Comparison of ENCODE assay signal across 7 mouse cellular contexts in the genomic region with DNA sequence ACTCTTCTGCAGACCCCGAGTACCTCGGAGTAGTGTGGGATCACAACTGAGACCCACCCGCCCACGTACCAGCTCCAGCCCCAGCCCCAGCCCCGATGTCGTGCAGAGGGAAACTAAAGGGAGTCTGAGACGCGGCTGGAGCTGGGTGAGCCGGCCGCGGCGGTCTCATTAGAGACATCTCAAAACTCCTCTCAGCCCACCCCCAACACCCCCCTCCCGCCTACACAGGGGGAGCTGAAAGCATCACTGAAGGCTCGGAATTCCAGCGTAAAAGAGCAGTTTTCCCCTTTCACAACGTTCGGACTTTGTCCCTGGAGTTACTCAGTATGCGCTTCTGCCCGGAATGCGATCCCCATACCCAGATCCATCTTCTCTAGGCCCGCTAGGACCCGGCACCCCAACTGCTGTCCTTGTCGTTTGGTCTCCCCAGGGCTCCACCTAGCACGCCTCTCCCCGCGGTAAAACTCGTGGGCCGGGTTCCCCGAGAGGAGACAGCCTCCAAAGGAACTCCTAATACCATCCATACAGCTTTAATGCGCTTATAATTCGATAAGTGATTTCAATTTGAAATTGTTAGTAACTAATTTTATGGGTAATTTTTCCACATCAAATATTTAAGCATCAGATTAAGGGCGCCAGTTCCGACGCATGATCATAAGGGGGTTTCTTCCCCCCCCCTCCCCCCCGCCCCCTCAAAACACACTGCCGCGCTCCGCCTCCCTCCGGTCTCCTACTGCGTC.
DNase-seq lines count a peak whose midpoint lies in the region; ATAC-seq and TF ChIP-seq lines count a peak whose summit lies in the region.

No protein-coding gene starts in this region.

- peaks cover 39% of the 10 kb centered on the region for H3K4me1 ChIP-seq in forebrain, embryonic 15.5 days
- peaks cover 4% of the 10 kb centered on the region for H3K4me1 ChIP-seq in lung, postnatal 0 days (ENCODE audit: insufficient read depth, low read depth, low read length)
- no peaks in the 10 kb centered on the region; the same call in 1 of the 2 replicates for H3K4me1 ChIP-seq in small intestine, adult 2 months (ENCODE audit: control insufficient read depth, insufficient read depth, insufficient read length, low read length)

- H3K27ac ChIP-seq in forebrain, embryonic 15.5 days (replicated peaks), result no peak overlapping the region
- peak overlapping the region; percentile 90 for H3K27ac ChIP-seq in lung, postnatal 0 days (ENCODE audit: low read length)
- H3K27ac ChIP-seq in small intestine, adult 2 months (ENCODE audit: insufficient read depth, low read depth, low read length), result peak overlapping the region; percentile 59

- TF ChIP-seq EP300 in lung, postnatal 0 days (IDR thresholded peaks at IDR 0.05), result no peak

- under 1% methylated on average over 36 of the region's 40 CpGs for WGBS in forebrain, embryonic 15.5 days
- WGBS in lung, postnatal 0 days, result under 1% methylated on average over 38 of the region's 40 CpGs
- 3% methylated on average over 40 of the region's 40 CpGs for WGBS in small intestine, adult 2 months

- no peak for TF ChIP-seq CTCF in lung, postnatal 0 days (IDR thresholded peaks at IDR 0.05)
- peak; percentile 36; the same call in 1 of the 2 replicates for TF ChIP-seq CTCF in small intestine, adult 2 months (IDR thresholded peaks at IDR 0.05; ENCODE audit: extremely low read depth, insufficient read length, insufficient replicate concordance, low read depth, low read length)

- no peak for TF ChIP-seq POLR2A in small intestine, adult 2 months (IDR thresholded peaks at IDR 0.05; ENCODE audit: low read depth, low read length)

- H3K4me3 ChIP-seq in forebrain, embryonic 15.5 days, result peak overlapping the region; percentile 50
- peak overlapping the region; percentile 47 for H3K4me3 ChIP-seq in lung, postnatal 0 days (ENCODE audit: low read depth, low read length)
- H3K4me3 ChIP-seq in small intestine, adult 2 months (ENCODE audit: low read depth, low read length), result peak overlapping the region; percentile 56

- peak overlapping the region; percentile 76 for H3K4me2 ChIP-seq in forebrain, embryonic 15.5 days (replicated peaks)
- H3K4me2 ChIP-seq in lung, postnatal 0 days (replicated peaks; ENCODE audit: low read depth, low read length), result peak overlapping the region; percentile 70

- peak; percentile 49 for DNase-seq in urinary bladder, postnatal 14 days (ENCODE audit: low spot score)
- DNase-seq in urinary bladder, adult 18-20 months (ENCODE audit: low spot score in 2 of 2), result no peak
- peak; percentile 74 for DNase-seq in cerebellum, adult 11-12 months
- peak; percentile 29 for DNase-seq in kidney, adult 9 months
- peak; percentile 55 for DNase-seq in lung, postnatal 0 days (ENCODE audit: low spot score)

- no peaks in the 10 kb centered on the region for H3K36me3 ChIP-seq in forebrain, embryonic 15.5 days
- no peaks in the 10 kb centered on the region for H3K36me3 ChIP-seq in lung, postnatal 0 days (ENCODE audit: insufficient read depth, low read length)
- H3K36me3 ChIP-seq in small intestine, adult 2 months (ENCODE audit: control insufficient read depth, insufficient read depth, low read length), result no peaks in the 10 kb centered on the region

- H3K9me3 ChIP-seq in forebrain, embryonic 15.5 days, result no peaks in the 10 kb centered on the region
- H3K9me3 ChIP-seq in lung, postnatal 0 days (ENCODE audit: low read length), result no peaks in the 10 kb centered on the region

- peaks cover 37% of the 10 kb centered on the region for H3K27me3 ChIP-seq in forebrain, embryonic 15.5 days
- peaks cover 14% of the 10 kb centered on the region; the same call in 1 of the 2 replicates for H3K27me3 ChIP-seq in lung, postnatal 0 days (replicated peaks; ENCODE audit: insufficient read depth, low read length)
- H3K27me3 ChIP-seq in small intestine, adult 2 months (ENCODE audit: control insufficient read depth, insufficient read depth, low read length), result peaks cover 37% of the 10 kb centered on the region

- peak; percentile 58 for ATAC-seq in forebrain, embryonic 15.5 days (replicated peaks)
- peak; percentile 40 for ATAC-seq in lung, postnatal 0 days

- peak overlapping the region; percentile 29; the same call in 1 of the 2 replicates for H3K9ac ChIP-seq in forebrain, embryonic 15.5 days (replicated peaks)
- H3K9ac ChIP-seq in lung, postnatal 0 days (replicated peaks; ENCODE audit: low read depth), result peak overlapping the region; percentile 37

Comparison
In these comparisons a context has a peak if more than half of its experiments do, and no peak if none do; other contexts are left out.
1. DNase-seq: peak in urinary bladder, postnatal 14 days (single experiment), cerebellum, adult 11-12 months (single experiment), kidney, adult 9 months (single experiment) and lung, postnatal 0 days (single experiment); none in urinary bladder, adult 18-20 months (0 of 2).
2. Peak in every context shown above with its lines, with median percentiles within 50 percentile points of each other: H3K4me3 ChIP-seq.